Mouse (Mus musculus) C2C12 (cell line): ENCODE results near the gene Car5b. TPM values are rescaled to one million over a fixed set of nuclear protein-coding genes. Genes with fewer than 3 reads are reported as not detected.

Source experiments
- H3K27me3 ChIP-seq: one replicate; pipeline ENCODE4 v1.6.1; 2011; ENCODE audit not compliant: control insufficient read depth, insufficient read depth, insufficient read length
- H3K36me3 ChIP-seq: one replicate; pipeline ENCODE4 v1.6.1; 2011; ENCODE audit not compliant: control insufficient read depth, insufficient read depth
- H3K4me3 ChIP-seq: one replicate; pipeline ENCODE4 v1.5.1; 2011; ENCODE audit warnings: mild to moderate bottlenecking, control low read depth; ENCODE audit not compliant: poor library complexity, insufficient read depth, severe bottlenecking
- H3K79me2 ChIP-seq: one replicate; pipeline ENCODE4 v1.6.1; 2011; ENCODE audit not compliant: control insufficient read depth, insufficient read depth
- H3K79me3 ChIP-seq: one replicate; pipeline ENCODE4 v1.6.1; 2011; ENCODE audit warnings: low read depth, control low read depth
- H3ac ChIP-seq: one replicate; pipeline ENCODE3; 2011; ENCODE audit warnings: low read depth; ENCODE audit not compliant: control insufficient read depth, insufficient read length
- CEBPB ChIP-seq: IDR thresholded peaks from one replicate; pipeline ENCODE4 v1.6.1; 2011; ENCODE audit warnings: low read depth, mild to moderate bottlenecking, control low read depth, moderate library complexity
- CTCF ChIP-seq: IDR thresholded peaks from one replicate; pipeline ENCODE4 v1.5.1; 2011; ENCODE audit not compliant: control insufficient read depth, insufficient read depth, insufficient read length
- FOSL1 ChIP-seq: IDR thresholded peaks from one replicate; pipeline ENCODE4 v1.8.0; 2011; ENCODE audit warnings: mild to moderate bottlenecking, low read length; ENCODE audit not compliant: poor library complexity, insufficient read depth, severe bottlenecking
- MAX ChIP-seq: IDR thresholded peaks from one replicate; pipeline ENCODE4 v1.6.1; 2011; ENCODE audit warnings: mild to moderate bottlenecking, control low read depth
- MYOD1 ChIP-seq: IDR thresholded peaks from one replicate; pipeline ENCODE4 v1.6.1; 2011; ENCODE audit warnings: low read depth; ENCODE audit not compliant: control insufficient read depth, insufficient read length
- MYOG ChIP-seq: IDR thresholded peaks from one replicate; pipeline ENCODE4 v1.6.1; 2011; ENCODE audit not compliant: control insufficient read depth, insufficient read length; ENCODE audit errors: extremely low read depth
- USF1 ChIP-seq: IDR thresholded peaks from one replicate; pipeline ENCODE4 v1.6.1; 2011; ENCODE audit warnings: low read depth, mild to moderate bottlenecking, control low read depth, moderate library complexity
- long read RNA-seq, 2 experiments: library from polyadenylated mRNA; unstranded; transcript quantifications; one replicate each; pipeline ENCODE4 v2.0.0; 2019 to 2020
- polyA plus RNA-seq: library from polyadenylated mRNA; unstranded; fragments of >200 nt; fragmentation: generic; extraction: Trizol; gene quantifications from one replicate; pipeline ENCODE4 v1.2.1, GENCODE M21; 2012; ENCODE audit warnings: missing spikeins

The Car5b gene
- 2.8 TPM for polyA plus RNA-seq
- long read RNA-seq, experiment 1, partial matches to known transcripts, result 4 of 8 reads
- long read RNA-seq, experiment 1, other reads (novel, unspliced or antisense), result 2 of 8 reads
- long read RNA-seq, experiment 2, partial matches to known transcripts, result 2 of 10 reads
- long read RNA-seq, experiment 2, other reads (novel, unspliced or antisense), result 4 of 10 reads

- no peak for TF ChIP-seq MYOG
- no peak for TF ChIP-seq MAX
- TF ChIP-seq CTCF, result no peak
- no peak for TF ChIP-seq MYOD1
- no peak for TF ChIP-seq FOSL1
- no peak for TF ChIP-seq USF1
- H3K79me2 ChIP-seq, result no peaks in the 10 kb centered on the region
- H3ac ChIP-seq, result no peak within 1 kb of the TSS
- no peaks in the 10 kb centered on the region for H3K36me3 ChIP-seq
- H3K27me3 ChIP-seq, result no peaks in the 10 kb centered on the region
- H3K79me3 ChIP-seq, result no peaks in the 10 kb centered on the region
- H3K4me3 ChIP-seq, result no peak within 1 kb of the TSS
These were observed at the start of gene Car5b for GRCm38 (mm10) chrX:164027607-164028289. Gene Car5b, minus strand, starts transcription at chrX:164027997.

GRCm38 (mm10) chrX:164076040-164076775, 48.4 kb upstream of the Car5b start, which contains the start of gene Siah1b:
Gene Siah1b, minus strand, starts transcription at chrX:164076493.
- Histone ChIP-seq H3K4me3 (peak within 1 kb of the TSS; percentile 57), H3K27me3 (no peaks in the 10 kb centered on the region), H3K79me3 (peaks cover 24% of the 10 kb centered on the region), H3K36me3 (peaks cover 12% of the 10 kb centered on the region), H3ac (peak within 1 kb of the TSS; percentile 91), H3K79me2 (peaks cover 37% of the 10 kb centered on the region)
- TF ChIP-seq CEBPB (no peak), CTCF (no peak), MAX (peak; percentile 57)

DNA sequence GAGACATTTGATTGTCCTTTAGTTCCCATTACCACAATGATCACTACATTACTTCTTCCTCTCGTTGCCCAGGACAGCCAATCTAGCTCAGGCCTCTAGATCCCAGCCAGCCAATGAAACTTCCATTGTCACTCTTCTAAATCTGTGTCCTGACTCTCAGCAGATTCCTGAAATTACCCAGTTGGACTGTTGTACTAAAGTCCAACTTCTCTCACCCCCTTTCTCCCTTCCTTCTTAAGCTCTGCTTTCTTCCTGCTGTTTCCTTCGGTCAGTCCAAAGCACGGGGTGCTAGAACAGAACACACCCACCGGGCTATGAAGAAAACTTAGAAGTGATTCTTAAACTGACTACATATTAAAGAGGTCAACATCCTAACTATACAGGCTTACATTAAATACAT, 41.2 kb upstream of the Car5b start:
- H3K27me3 ChIP-seq, result no peaks in the 10 kb centered on the region

GRCm38 (mm10) chrX:164066185-164066584, 38.4 kb upstream of the Car5b start:
- TF ChIP-seq MYOD1 (no peak), MAX (no peak), CTCF (peak; percentile 23)
- Histone ChIP-seq H3K79me3 (no peaks in the 10 kb centered on the region), H3K27me3 (no peaks in the 10 kb centered on the region), H3K36me3 (peaks cover 4% of the 10 kb centered on the region), H3K4me3 (no peak overlapping the region), H3ac (no peak overlapping the region), H3K79me2 (no peaks in the 10 kb centered on the region)

More for the DNA sequence above, 41.2 kb upstream of the Car5b start:
- Histone ChIP-seq H3K79me2 (peaks cover 16% of the 10 kb centered on the region), H3K36me3 (peaks cover 14% of the 10 kb centered on the region), H3K4me3 (no peak overlapping the region), H3K79me3 (peaks cover 10% of the 10 kb centered on the region), H3ac (no peak overlapping the region)
- TF ChIP-seq CTCF, result no peak

GRCm38 (mm10) chrX:164059070-164059469, 31.3 kb upstream of the Car5b start:
- H3ac ChIP-seq, result no peak overlapping the region
- TF ChIP-seq MYOD1, result no peak
- no peak for TF ChIP-seq CEBPB
- no peak for TF ChIP-seq USF1
- no peak for TF ChIP-seq MYOG
- TF ChIP-seq CTCF, result no peak
- TF ChIP-seq MAX, result no peak
- no peak for TF ChIP-seq FOSL1
- no peaks in the 10 kb centered on the region for H3K79me3 ChIP-seq
- no peaks in the 10 kb centered on the region for H3K79me2 ChIP-seq
- H3K36me3 ChIP-seq, result no peaks in the 10 kb centered on the region
- H3K27me3 ChIP-seq, result no peaks in the 10 kb centered on the region
- H3K4me3 ChIP-seq, result no peak overlapping the region

GRCm38 (mm10) chrX:164058523-164058922, 30.7 kb upstream of the Car5b start:
- H3K27me3 ChIP-seq, result no peaks in the 10 kb centered on the region
- H3K36me3 ChIP-seq, result no peaks in the 10 kb centered on the region
- TF ChIP-seq MYOG (no peak), CTCF (no peak), USF1 (no peak), CEBPB (no peak), MYOD1 (no peak)
- H3K79me3 ChIP-seq, result no peaks in the 10 kb centered on the region
- no peaks in the 10 kb centered on the region for H3K79me2 ChIP-seq
- H3K4me3 ChIP-seq, result no peak overlapping the region
- H3ac ChIP-seq, result no peak overlapping the region
